Mouse (Mus musculus): ENCODE results near the gene Dlg2.

DNA sequence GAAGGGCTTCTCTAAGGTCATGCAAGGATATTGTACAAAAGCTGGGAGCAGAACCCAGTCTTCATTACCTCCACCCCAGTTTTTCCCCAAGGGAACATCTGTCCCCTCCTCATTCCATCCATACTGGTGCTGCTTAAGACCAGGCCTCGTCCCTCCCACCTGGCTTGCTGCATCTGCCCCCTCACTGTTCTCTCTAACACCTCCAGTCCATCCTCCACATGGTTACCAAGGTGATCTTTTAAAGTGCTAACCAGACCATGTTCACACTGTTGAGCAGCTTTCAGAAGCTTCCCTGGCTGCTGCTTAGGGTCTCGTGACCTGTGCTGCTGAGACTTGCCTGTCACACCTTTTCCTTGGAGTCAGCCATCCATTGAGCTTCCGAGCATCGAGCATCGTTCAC lies 1734.2 kb downstream of the Dlg2 start:
- no peak for TF ChIP-seq GATA1 (IDR thresholded peaks at IDR 0.05; ENCODE audit: borderline replicate concordance, low read length)
- TF ChIP-seq FLI1 (IDR thresholded peaks at IDR 0.05; ENCODE audit: low read length): no peak
